Mouse (Mus musculus) heart, embryonic 10.5 days (tissue): Measurements from ENCODE around the gene Uvrag. TPM values are rescaled to one million over a fixed set of nuclear protein-coding genes. Genes with fewer than 3 reads are reported as not detected.
"Not testable (repeated sequence)": the region's sequence is repeated elsewhere in the genome, so short reads cannot be mapped to it uniquely, and the experiment has no call there.

Experiments
- DNase-seq: peaks from one replicate; pipeline ENCODE4 v3.0.0-alpha.2; 2017; ENCODE audit warnings: low spot score
- H3K27ac ChIP-seq: fragments of 300-500 bp; sonication (generic); 2 replicates; pipeline ENCODE4 v1.5.1; 2016; ENCODE audit warnings: mild to moderate bottlenecking
- H3K27me3 ChIP-seq: fragments of 300-500 bp; sonication (generic); 2 replicates; pipeline ENCODE4 v1.6.1; 2016; ENCODE audit warnings: mild to moderate bottlenecking; ENCODE audit not compliant: poor library complexity, insufficient read depth, severe bottlenecking
- H3K36me3 ChIP-seq: fragments of 300-500 bp; sonication (generic); 2 replicates; pipeline ENCODE4 v1.6.1; 2016; ENCODE audit warnings: mild to moderate bottlenecking, moderate library complexity
- H3K4me1 ChIP-seq: fragments of 300-500 bp; sonication (generic); 2 replicates; pipeline ENCODE4 v1.6.1; 2016; ENCODE audit warnings: mild to moderate bottlenecking
- H3K4me3 ChIP-seq: fragments of 300-500 bp; sonication (generic); 2 replicates; pipeline ENCODE4 v1.5.1; 2016; ENCODE audit warnings: mild to moderate bottlenecking, moderate library complexity
- H3K9me3 ChIP-seq: fragments of 300-500 bp; sonication (generic); 2 replicates; pipeline ENCODE4 v1.6.1; 2016; ENCODE audit warnings: mild to moderate bottlenecking, moderate library complexity
- WGBS: fragments of 180-500 bp; shearing (Covaris S2); methylation state at CpG from one replicate; pipeline ENCODE4 v1.1.7; 2016; 5-methylcytosine and 5-hydroxymethylcytosine counted together
- polyA plus RNA-seq: library from polyadenylated mRNA; unstranded; fragments of >200 nt; fragmentation: Nextera tagmentation; extraction: Ambion mirVana; gene quantifications from 2 replicates; pipeline ENCODE4 v1.2.1, GENCODE M21; 2016

Uvrag gene
- polyA plus RNA-seq, 1 experiment from 2014 or later = 15.2 TPM

GRCm38 (mm10) chr7:98985935-98986334 is 155.0 kb downstream of the Uvrag start:
- H3K27ac ChIP-seq = peak overlapping the region; percentile 83
- H3K4me1 ChIP-seq = peaks cover 37% of the 10 kb centered on the region
- peaks cover 13% of the 10 kb centered on the region for H3K36me3 ChIP-seq
- no peaks in the 10 kb centered on the region for H3K27me3 ChIP-seq
- H3K4me3 ChIP-seq = no peak overlapping the region
- no peaks in the 10 kb centered on the region for H3K9me3 ChIP-seq
- WGBS = 46% methylated on average over 2 of the region's 2 CpGs
- DNase-seq = no peak

GRCm38 (mm10) chr7:98985489-98985888 is 155.5 kb downstream of the Uvrag start:
- Histone ChIP-seq H3K9me3 (no peaks in the 10 kb centered on the region), H3K4me1 (peaks cover 37% of the 10 kb centered on the region), H3K36me3 (peaks cover 13% of the 10 kb centered on the region), H3K4me3 (no peak overlapping the region), H3K27me3 (no peaks in the 10 kb centered on the region), H3K27ac (peak overlapping the region; percentile 83)
- 39% methylated on average over 6 of the region's 6 CpGs for WGBS
- DNase-seq = no peak

GRCm38 (mm10) chr7:98984319-98984718 is 156.6 kb downstream of the Uvrag start:
- Histone ChIP-seq H3K4me3 (no peak overlapping the region), H3K36me3 (peaks cover 13% of the 10 kb centered on the region), H3K27ac (no peak overlapping the region), H3K27me3 (no peaks in the 10 kb centered on the region), H3K4me1 (peaks cover 37% of the 10 kb centered on the region), H3K9me3 (no peaks in the 10 kb centered on the region)
- WGBS = 83% methylated on average over 7 of the region's 7 CpGs
- DNase-seq = no peak

DNA sequence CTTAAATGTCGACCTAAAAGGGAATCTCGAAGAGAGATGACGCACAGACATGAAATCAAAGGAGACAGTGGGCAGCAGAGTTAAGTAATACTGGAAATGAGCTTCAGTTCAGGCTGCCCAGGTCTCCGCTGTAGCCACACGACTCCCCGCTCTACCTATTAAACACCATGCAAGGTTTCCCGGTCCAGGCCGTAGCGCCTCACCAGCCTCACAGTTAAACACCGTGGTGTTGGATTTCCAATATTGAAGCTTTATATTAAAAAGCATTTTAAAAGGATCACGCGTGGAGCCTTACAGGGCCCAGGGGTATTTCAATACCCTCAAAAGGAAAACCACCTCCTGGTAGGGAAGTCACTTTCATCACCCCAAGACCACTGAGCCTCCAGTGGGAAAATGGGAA is 157.9 kb downstream of the Uvrag start:
- Histone ChIP-seq H3K9me3 (no peaks in the 10 kb centered on the region), H3K4me3 (no peak overlapping the region), H3K27ac (no peak overlapping the region), H3K4me1 (peaks cover 37% of the 10 kb centered on the region), H3K36me3 (peaks cover 10% of the 10 kb centered on the region; the same call in 1 of the 2 replicates), H3K27me3 (no peaks in the 10 kb centered on the region)
- no peak for DNase-seq
- 88% methylated on average over 12 of the region's 12 CpGs for whole genome bisulfite sequencing

GRCm38 (mm10) chr7:98981423-98981822 is 159.5 kb downstream of the Uvrag start:
- H3K4me1 ChIP-seq = peaks cover 31% of the 10 kb centered on the region
- no peaks in the 10 kb centered on the region for H3K9me3 ChIP-seq
- no peak overlapping the region for H3K4me3 ChIP-seq
- H3K27ac ChIP-seq = no peak overlapping the region
- no peak for DNase-seq
- 72% methylated on average over 6 of the region's 6 CpGs for WGBS
- 0 out of 2 replicates have a peak, but pooled peaks cover under 1% of the 10 kb centered on the region for H3K36me3 ChIP-seq
- no peaks in the 10 kb centered on the region for H3K27me3 ChIP-seq

GRCm38 (mm10) chr7:98976839-98977457 is 164.0 kb downstream of the Uvrag start:
- no peaks in the 10 kb centered on the region for H3K36me3 ChIP-seq
- no peak for DNase-seq
- no peaks in the 10 kb centered on the region for H3K9me3 ChIP-seq
- H3K4me3 ChIP-seq = no peak overlapping the region
- H3K27me3 ChIP-seq = no peaks in the 10 kb centered on the region
- peaks cover 10% of the 10 kb centered on the region for H3K4me1 ChIP-seq
- no peak overlapping the region for H3K27ac ChIP-seq
- WGBS = 88% methylated on average over 12 of the region's 12 CpGs

DNA sequence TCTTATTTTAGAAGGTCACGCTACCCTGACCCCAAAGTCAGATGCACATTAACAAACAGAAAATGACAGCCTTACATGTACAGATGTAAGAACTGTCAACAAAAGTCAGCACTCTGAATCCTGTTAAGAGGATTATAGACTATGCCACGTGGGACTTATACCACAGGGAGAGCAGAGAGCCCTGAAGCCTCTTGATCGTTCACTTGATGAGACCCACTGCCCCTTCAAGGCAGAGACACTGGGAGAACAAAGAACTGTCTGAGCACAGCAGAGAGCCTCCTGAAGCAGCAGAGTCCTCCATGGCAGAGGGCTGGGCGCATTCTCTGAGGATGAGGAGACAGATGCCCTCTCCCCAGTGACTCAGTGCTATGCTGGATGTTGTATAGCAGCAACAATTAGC is 166.4 kb downstream of the Uvrag start:
- H3K9me3 ChIP-seq = no peaks in the 10 kb centered on the region
- H3K27me3 ChIP-seq = no peaks in the 10 kb centered on the region
- peaks cover 7% of the 10 kb centered on the region for H3K4me1 ChIP-seq
- DNase-seq = no peak
- no peaks in the 10 kb centered on the region for H3K36me3 ChIP-seq
- no peak overlapping the region for H3K27ac ChIP-seq
- 63% methylated on average over 4 of the region's 4 CpGs for WGBS
- H3K4me3 ChIP-seq = no peak overlapping the region

- no peaks in the 10 kb centered on the region for H3K27me3 ChIP-seq
- peaks cover 22% of the 10 kb centered on the region for H3K4me1 ChIP-seq
- H3K36me3 ChIP-seq = peaks cover 7% of the 10 kb centered on the region
- 88% methylated on average over 5 of the region's 5 CpGs for WGBS
- H3K4me3 ChIP-seq = no peak overlapping the region
- no peak overlapping the region for H3K27ac ChIP-seq
- no peak for DNase-seq
- H3K9me3 ChIP-seq = no peaks in the 10 kb centered on the region
These were observed 170.2 kb downstream of the Uvrag start for GRCm38 (mm10) chr7:98970721-98971120.

DNA sequence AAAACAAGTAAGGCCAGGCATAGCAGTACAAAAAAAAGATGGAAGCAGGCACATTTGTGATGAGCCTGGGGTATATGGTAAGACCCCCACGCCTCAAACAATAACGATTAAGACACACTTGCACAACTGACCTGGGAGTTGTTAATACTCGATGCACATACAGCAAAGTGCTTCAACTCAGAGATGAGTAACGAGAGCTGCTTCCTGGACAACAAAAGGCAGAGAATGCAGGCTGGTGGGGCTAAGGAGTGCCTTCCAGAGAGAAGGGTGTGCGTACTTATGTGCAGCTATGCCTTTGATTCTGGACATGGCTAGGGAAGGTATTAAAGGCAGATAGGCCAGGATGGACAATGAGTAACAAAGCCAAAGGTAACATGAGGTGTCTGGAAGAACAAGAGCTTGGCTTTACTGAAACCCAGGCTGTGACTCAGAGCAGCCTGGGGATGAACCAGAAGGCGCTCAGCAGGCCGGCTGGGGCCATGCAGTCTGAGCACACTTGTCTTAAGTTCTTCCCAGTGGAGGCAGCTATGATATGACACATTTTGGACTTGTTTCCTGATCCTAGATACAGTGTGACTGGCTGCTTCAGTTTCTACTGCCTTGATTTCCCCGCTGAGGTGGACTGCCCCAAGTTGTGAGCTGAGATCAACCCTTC is 172.1 kb downstream of the Uvrag start:
- Histone ChIP-seq H3K4me1 (peaks cover 15% of the 10 kb centered on the region), H3K27ac (no peak overlapping the region), H3K9me3 (no peaks in the 10 kb centered on the region), H3K27me3 (no peaks in the 10 kb centered on the region), H3K36me3 (peaks cover 7% of the 10 kb centered on the region), H3K4me3 (no peak overlapping the region)
- WGBS = 85% methylated on average over 8 of the region's 8 CpGs
- no peak for DNase-seq

- Histone ChIP-seq H3K27me3 (no peaks in the 10 kb centered on the region), H3K4me3 (no peak overlapping the region), H3K4me1 (peaks cover 17% of the 10 kb centered on the region), H3K9me3 (no peaks in the 10 kb centered on the region), H3K27ac (no peak overlapping the region; the same call in 1 of the 2 replicates), H3K36me3 (peaks cover 7% of the 10 kb centered on the region)
- 45% methylated on average over 16 of the region's 16 CpGs for WGBS
- DNase-seq = no peak
These were observed 172.8 kb downstream of the Uvrag start for GRCm38 (mm10) chr7:98968082-98968674.

DNA sequence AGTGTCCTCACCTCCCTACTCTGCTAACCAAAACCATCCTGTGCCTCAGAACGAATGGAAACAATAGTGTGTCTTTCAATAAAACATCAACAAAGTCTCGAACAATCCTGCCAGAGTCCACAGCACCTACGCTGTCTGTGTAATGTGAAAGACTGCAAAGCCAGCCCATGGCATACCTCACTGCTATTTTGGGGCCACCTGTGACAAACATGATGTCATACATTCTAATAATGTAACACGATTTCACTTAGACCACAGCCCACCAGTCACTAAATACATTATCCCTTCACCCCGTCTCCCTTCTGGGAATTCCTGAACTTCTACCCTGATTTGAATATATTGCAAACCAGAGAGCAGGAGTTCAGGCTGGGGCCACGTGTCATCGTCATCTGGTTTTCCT is 173.3 kb downstream of the Uvrag start:
- Histone ChIP-seq H3K4me1 (peaks cover 22% of the 10 kb centered on the region), H3K27me3 (no peaks in the 10 kb centered on the region), H3K27ac (no peak overlapping the region), H3K9me3 (no peaks in the 10 kb centered on the region), H3K4me3 (no peak overlapping the region), H3K36me3 (peaks cover 7% of the 10 kb centered on the region)
- WGBS = 68% methylated on average over 7 of the region's 7 CpGs
- no peak for DNase-seq

DNA sequence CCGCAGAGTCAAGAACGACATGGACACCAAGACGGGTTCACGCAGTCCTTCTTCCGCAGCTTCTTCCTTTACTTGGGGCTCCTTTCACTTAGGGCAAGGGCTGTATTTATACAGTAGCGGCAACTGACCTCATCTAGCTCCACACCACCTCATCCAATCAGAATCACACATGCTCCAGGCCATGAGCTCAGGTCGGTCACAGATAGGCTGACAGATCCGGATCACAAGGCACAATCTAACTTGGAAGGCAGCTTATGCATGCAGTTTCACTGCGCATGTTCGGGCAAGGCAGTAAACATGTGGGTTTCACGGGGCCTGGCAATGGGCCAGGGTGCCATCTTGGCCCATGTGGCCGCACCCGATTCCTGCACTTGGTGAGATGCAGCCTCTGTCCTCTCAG is 177.4 kb downstream of the Uvrag start:
- DNase-seq, H3K27me3 ChIP-seq, H3K4me3 ChIP-seq, H3K27ac ChIP-seq, H3K36me3 ChIP-seq, H3K9me3 ChIP-seq: not testable (repeated sequence)
- peaks cover 34% of the 10 kb centered on the region for H3K4me1 ChIP-seq
- WGBS = 93% methylated on average over 13 of the region's 13 CpGs

GRCm38 (mm10) chr7:98962547-98963311 is 178.2 kb downstream of the Uvrag start:
- Histone ChIP-seq H3K4me1 (peaks cover 34% of the 10 kb centered on the region), H3K36me3 (no peaks in the 10 kb centered on the region), H3K27ac (peak overlapping the region; percentile 62; the same call in 1 of the 2 replicates), H3K9me3 (no peaks in the 10 kb centered on the region), H3K4me3 (no peak overlapping the region), H3K27me3 (no peaks in the 10 kb centered on the region)
- WGBS = 27% methylated on average over 13 of the region's 13 CpGs
- peak; percentile 88 for DNase-seq
